Mouse (Mus musculus) bone marrow, adult 2 months (tissue): ENCODE measurements around the gene Rab12.

ENCODE experiments used
- CTCF ChIP-seq: fragments of 200-500 bp; IDR thresholded peaks from 2 replicates; pipeline ENCODE4 v1.5.1; 2011; ENCODE audit warnings: low read length, control low read depth; ENCODE audit not compliant: control insufficient read depth, insufficient read depth
- POLR2A ChIP-seq: fragments of 200-500 bp; IDR thresholded peaks from 2 replicates; pipeline ENCODE4 v1.6.1; 2011; ENCODE audit warnings: low read depth, mild to moderate bottlenecking, control low read depth, low read length, borderline replicate concordance; ENCODE audit not compliant: control insufficient read depth

GRCm38 (mm10) chr17:66449460-66450341, 69.8 kb downstream of the Rab12 start, which contains the start of gene Mtcl1:
- no peak for TF ChIP-seq POLR2A
- no peak for TF ChIP-seq CTCF
